Mouse (Mus musculus): ENCODE results near the gene Nrxn3. TPM values are rescaled to one million over a fixed set of nuclear protein-coding genes. Genes with fewer than 3 reads are reported as not detected.

Nrxn3 gene
- polyA plus RNA-seq, 1 experiment = 0.09 TPM

GRCm38 (mm10) chr12:88952937-88953600 lies 230.4 kb downstream of the Nrxn3 start:
- H3K36me3 ChIP-seq (replicated peaks; ENCODE audit: low read length) = no peaks in the 10 kb centered on the region
- H3K4me1 ChIP-seq = no peaks in the 10 kb centered on the region
- peaks cover 8% of the 10 kb centered on the region; the same call in 1 of the 2 replicates for H3K9me3 ChIP-seq
- no peaks in the 10 kb centered on the region for H3K27me3 ChIP-seq (replicated peaks)
- H3K4me3 ChIP-seq (replicated peaks) = no peak overlapping the region
- TF ChIP-seq GATA1 (IDR thresholded peaks at IDR 0.05; ENCODE audit: borderline replicate concordance, low read length) (no peak), FLI1 (IDR thresholded peaks at IDR 0.05; ENCODE audit: low read length) (no peak)

DNA sequence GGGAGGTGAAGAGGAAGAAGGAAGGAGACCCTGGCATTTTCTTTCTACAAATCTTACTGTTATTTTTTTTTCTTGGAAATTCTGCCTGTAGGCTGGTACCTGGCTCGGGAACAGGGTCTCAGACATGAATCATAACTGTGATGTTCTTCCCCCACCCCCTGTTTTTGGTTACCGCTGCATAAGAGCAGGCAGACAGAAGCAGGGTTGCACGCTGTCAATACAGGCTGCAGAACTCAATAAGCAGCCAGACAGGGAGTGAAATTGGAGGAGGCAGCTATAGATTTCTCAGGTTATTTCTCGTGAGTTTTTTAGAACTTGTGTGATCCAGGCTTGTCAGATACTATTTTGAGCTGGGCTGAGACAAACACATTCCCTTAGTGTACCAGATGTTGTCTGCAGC lies 231.1 kb downstream of the Nrxn3 start:
- no peak for TF ChIP-seq GATA1 (IDR thresholded peaks at IDR 0.05; ENCODE audit: borderline replicate concordance, low read length)
- no peak for TF ChIP-seq FLI1 (IDR thresholded peaks at IDR 0.05; ENCODE audit: low read length)
- H3K4me3 ChIP-seq (replicated peaks) = no peak overlapping the region
- no peaks in the 10 kb centered on the region for H3K4me1 ChIP-seq
- peaks cover 13% of the 10 kb centered on the region; the same call in 1 of the 2 replicates for H3K9me3 ChIP-seq
- H3K36me3 ChIP-seq (replicated peaks; ENCODE audit: low read length) = no peaks in the 10 kb centered on the region
- H3K27me3 ChIP-seq (replicated peaks) = no peaks in the 10 kb centered on the region

GRCm38 (mm10) chr12:88957431-88957830 lies 234.8 kb downstream of the Nrxn3 start:
- no peaks in the 10 kb centered on the region for H3K4me1 ChIP-seq
- peaks cover 13% of the 10 kb centered on the region; the same call in 1 of the 2 replicates for H3K9me3 ChIP-seq
- TF ChIP-seq GATA1 (IDR thresholded peaks at IDR 0.05; ENCODE audit: borderline replicate concordance, low read length) = no peak
- TF ChIP-seq FLI1 (IDR thresholded peaks at IDR 0.05; ENCODE audit: low read length) = no peak
- no peak overlapping the region for H3K4me3 ChIP-seq (replicated peaks)
- H3K36me3 ChIP-seq (replicated peaks; ENCODE audit: low read length) = no peaks in the 10 kb centered on the region
- H3K27me3 ChIP-seq (replicated peaks) = no peaks in the 10 kb centered on the region

DNA sequence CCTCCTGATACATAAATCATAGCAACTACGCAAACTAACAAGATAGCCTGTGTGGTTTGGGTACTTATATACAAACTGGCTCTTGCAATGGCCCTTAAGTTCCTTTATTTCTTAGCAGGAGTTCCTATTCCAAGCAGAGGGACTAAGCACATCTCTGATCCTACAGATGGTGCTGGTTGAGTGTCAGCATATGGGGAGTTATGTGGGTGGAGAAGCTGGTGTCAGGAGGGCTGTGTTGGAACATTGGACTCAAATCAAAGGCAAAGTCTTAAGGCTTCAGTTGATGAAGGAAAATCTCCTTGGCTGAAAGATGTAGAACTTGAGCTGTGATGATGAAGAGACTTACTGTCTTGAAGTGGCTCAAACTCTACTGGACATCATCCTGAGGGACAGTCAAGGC lies 238.1 kb downstream of the Nrxn3 start:
- H3K27me3 ChIP-seq (replicated peaks) = no peaks in the 10 kb centered on the region
- H3K4me3 ChIP-seq (replicated peaks) = no peak overlapping the region
- TF ChIP-seq GATA1 (IDR thresholded peaks at IDR 0.05; ENCODE audit: borderline replicate concordance, low read length) = no peak
- no peak for TF ChIP-seq FLI1 (IDR thresholded peaks at IDR 0.05; ENCODE audit: low read length)
- H3K36me3 ChIP-seq (replicated peaks; ENCODE audit: low read length) = no peaks in the 10 kb centered on the region
- no peaks in the 10 kb centered on the region for H3K4me1 ChIP-seq
- H3K9me3 ChIP-seq = peaks cover 6% of the 10 kb centered on the region; the same call in 1 of the 2 replicates

DNA sequence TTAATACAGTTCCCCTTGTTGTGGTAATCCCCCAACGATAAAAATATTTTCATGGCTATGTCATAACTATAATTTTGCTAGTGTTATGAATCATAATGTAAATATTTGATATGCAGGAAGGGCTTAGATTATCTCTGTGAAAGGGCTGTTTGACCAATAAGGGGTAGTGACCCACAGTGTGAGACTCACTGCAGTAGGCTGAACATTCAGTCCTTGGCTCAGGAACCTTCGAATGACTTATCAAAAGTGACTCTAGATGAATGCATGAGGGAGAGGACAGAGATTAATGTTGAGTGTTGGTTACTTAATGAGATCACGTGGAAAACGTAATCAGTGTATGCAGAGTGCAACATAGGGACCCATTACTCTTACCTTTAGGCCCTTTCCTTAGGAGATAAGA lies 243.7 kb downstream of the Nrxn3 start:
- Histone ChIP-seq H3K27me3 (replicated peaks) (no peaks in the 10 kb centered on the region), H3K9me3 (no peaks in the 10 kb centered on the region), H3K4me3 (replicated peaks) (no peak overlapping the region), H3K4me1 (no peaks in the 10 kb centered on the region), H3K36me3 (replicated peaks; ENCODE audit: low read length) (no peaks in the 10 kb centered on the region)
- TF ChIP-seq FLI1 (IDR thresholded peaks at IDR 0.05; ENCODE audit: low read length) (no peak), GATA1 (IDR thresholded peaks at IDR 0.05; ENCODE audit: borderline replicate concordance, low read length) (no peak)

DNA sequence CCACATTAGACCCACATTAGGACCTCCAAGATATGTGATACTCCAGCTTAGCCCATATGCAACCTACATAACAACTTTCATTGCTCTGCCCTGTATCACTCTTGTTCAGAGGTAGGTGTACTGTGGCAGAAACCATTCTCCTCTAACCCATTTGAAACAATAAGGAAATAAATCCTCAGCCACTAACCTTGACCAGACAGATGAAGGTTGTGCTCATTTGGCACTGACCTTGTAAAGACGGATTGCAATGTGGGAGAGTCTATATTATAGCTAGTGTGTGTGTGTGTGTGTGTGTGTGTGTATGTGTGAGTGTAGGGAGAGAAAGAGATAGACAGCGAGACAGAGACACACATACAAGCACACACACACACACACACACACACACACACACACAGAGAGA lies 253.9 kb downstream of the Nrxn3 start:
- TF ChIP-seq GATA1 (IDR thresholded peaks at IDR 0.05; ENCODE audit: borderline replicate concordance, low read length) (no peak), FLI1 (IDR thresholded peaks at IDR 0.05; ENCODE audit: low read length) (no peak)
- no peak overlapping the region for H3K4me3 ChIP-seq (replicated peaks)

GRCm38 (mm10) chr12:88983688-88984330 lies 261.1 kb downstream of the Nrxn3 start:
- Histone ChIP-seq H3K9me3 (no peaks in the 10 kb centered on the region), H3K4me1 (peaks cover 16% of the 10 kb centered on the region)

More for the DNA sequence above, 253.9 kb downstream of the Nrxn3 start:
- Histone ChIP-seq H3K27me3 (replicated peaks) (no peaks in the 10 kb centered on the region), H3K4me1 (no peaks in the 10 kb centered on the region), H3K36me3 (replicated peaks; ENCODE audit: low read length) (no peaks in the 10 kb centered on the region), H3K9me3 (peaks cover 6% of the 10 kb centered on the region; the same call in 1 of the 2 replicates)

GRCm38 (mm10) chr12:88984375-88984774 lies 261.7 kb downstream of the Nrxn3 start:
- TF ChIP-seq FLI1 (IDR thresholded peaks at IDR 0.05; ENCODE audit: low read length) = no peak
- TF ChIP-seq GATA1 (IDR thresholded peaks at IDR 0.05; ENCODE audit: borderline replicate concordance, low read length) = no peak
- Histone ChIP-seq H3K9me3 (no peaks in the 10 kb centered on the region), H3K27me3 (replicated peaks) (no peaks in the 10 kb centered on the region), H3K36me3 (replicated peaks; ENCODE audit: low read length) (no peaks in the 10 kb centered on the region), H3K4me1 (peaks cover 16% of the 10 kb centered on the region), H3K4me3 (replicated peaks) (no peak overlapping the region)

More at GRCm38 (mm10) chr12:88983688-88984330, 261.1 kb downstream of the Nrxn3 start:
- Histone ChIP-seq H3K36me3 (replicated peaks; ENCODE audit: low read length) (no peaks in the 10 kb centered on the region), H3K4me3 (replicated peaks) (no peak overlapping the region), H3K27me3 (replicated peaks) (no peaks in the 10 kb centered on the region)
- no peak for TF ChIP-seq GATA1 (IDR thresholded peaks at IDR 0.05; ENCODE audit: borderline replicate concordance, low read length)
- no peak for TF ChIP-seq FLI1 (IDR thresholded peaks at IDR 0.05; ENCODE audit: low read length)

GRCm38 (mm10) chr12:88984804-88985203 lies 262.1 kb downstream of the Nrxn3 start:
- H3K4me1 ChIP-seq = peaks cover 16% of the 10 kb centered on the region

DNA sequence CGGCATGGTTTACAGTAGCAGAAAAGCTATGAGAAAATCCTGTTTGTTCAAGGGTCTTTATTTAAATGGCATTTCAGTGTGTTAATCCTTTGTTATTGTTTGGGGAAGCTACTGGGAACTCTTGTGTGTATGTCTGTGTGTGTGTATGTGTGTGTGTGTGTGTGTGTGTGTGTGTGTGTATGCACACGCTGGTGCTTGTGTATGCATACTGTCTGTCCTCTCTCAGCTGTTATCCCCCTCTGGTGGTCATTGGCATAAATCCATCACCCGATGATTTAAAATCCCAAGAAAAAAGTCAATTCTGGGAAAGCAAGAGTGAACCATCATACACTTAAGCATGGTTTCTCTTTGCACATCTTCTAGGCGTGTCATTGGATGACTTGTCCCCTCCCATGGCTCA lies 264.4 kb downstream of the Nrxn3 start:
- no peak for TF ChIP-seq GATA1 (IDR thresholded peaks at IDR 0.05; ENCODE audit: borderline replicate concordance, low read length)
- TF ChIP-seq FLI1 (IDR thresholded peaks at IDR 0.05; ENCODE audit: low read length) = no peak
- Histone ChIP-seq H3K4me1 (peaks cover 16% of the 10 kb centered on the region), H3K4me3 (replicated peaks) (no peak overlapping the region), H3K27me3 (replicated peaks) (no peaks in the 10 kb centered on the region), H3K9me3 (no peaks in the 10 kb centered on the region), H3K36me3 (replicated peaks; ENCODE audit: low read length) (no peaks in the 10 kb centered on the region)

More at GRCm38 (mm10) chr12:88984804-88985203, 262.1 kb downstream of the Nrxn3 start:
- H3K27me3 ChIP-seq (replicated peaks) = no peaks in the 10 kb centered on the region
- H3K36me3 ChIP-seq (replicated peaks; ENCODE audit: low read length) = no peaks in the 10 kb centered on the region
- no peak for TF ChIP-seq FLI1 (IDR thresholded peaks at IDR 0.05; ENCODE audit: low read length)
- TF ChIP-seq GATA1 (IDR thresholded peaks at IDR 0.05; ENCODE audit: borderline replicate concordance, low read length) = no peak
- no peak overlapping the region for H3K4me3 ChIP-seq (replicated peaks)
- H3K9me3 ChIP-seq = no peaks in the 10 kb centered on the region
